ENCODE assay signal across 17 mouse cellular contexts in the genomic region with DNA sequence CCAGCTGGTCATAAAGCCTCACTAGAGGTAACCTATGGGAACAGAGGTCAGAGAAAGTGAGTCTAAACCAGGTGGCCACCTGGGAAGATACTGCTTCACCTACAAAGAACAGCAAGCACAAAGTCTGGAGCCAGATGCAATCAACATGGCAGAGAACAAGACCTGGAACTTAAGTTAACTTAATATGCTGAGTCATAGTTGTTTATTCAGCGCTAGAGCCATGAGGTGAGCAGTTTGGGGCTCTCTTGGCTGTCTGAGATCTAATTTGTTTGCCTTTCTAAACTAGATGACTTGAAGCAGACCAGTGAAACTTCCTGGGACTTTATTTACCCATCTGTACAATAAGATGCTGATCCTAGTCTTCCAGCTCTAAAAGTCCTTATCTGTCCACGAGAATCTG. TPM values are rescaled to one million over a fixed set of nuclear protein-coding genes. Genes with fewer than 3 reads are reported as not detected.
A peak's percentile ranks its signal among the peaks of the same experiment; 100 is the strongest.
DNase-seq lines count a peak whose midpoint lies in the region; ATAC-seq and TF ChIP-seq lines count a peak whose summit lies in the region.
"Had no signal": no experiment of that assay in that cellular context is flagged by ENCODE, and none has a peak within 500 bp of the region (broad histone marks: within the 10 kb centered on the region; RNA-seq: fewer than 3 reads in every experiment).

No protein-coding gene starts in this region.

- ATAC-seq in liver, embryonic 13.5 days (ENCODE audit: low read depth): peak; percentile 92
- no peak for ATAC-seq in midbrain, embryonic 14.5 days (ENCODE audit: low FRiP score, low TSS enrichment)
- ATAC-seq: lung, postnatal 0 days; midbrain, embryonic 13.5 days had no signal

- no peak overlapping the region for H3K27ac ChIP-seq in MEL (ENCODE audit: control insufficient read depth, low read depth, low read length)
- H3K27ac ChIP-seq in liver, embryonic 13.5 days: peak overlapping the region; percentile 77
- H3K27ac ChIP-seq in midbrain, embryonic 14.5 days (replicated peaks; ENCODE audit: low read depth, low read length): no peak overlapping the region
- H3K27ac ChIP-seq: forebrain, embryonic 10.5 days; layer of hippocampus, adult 2 months; midbrain, embryonic 13.5 days; neural tube, embryonic 13.5 days had no signal

- no peaks in the 10 kb centered on the region for H3K4me1 ChIP-seq in MEL (ENCODE audit: control insufficient read depth in 1 of 2, insufficient read depth in 2 of 2, low read length in 2 of 2)
- H3K4me1 ChIP-seq in liver, embryonic 13.5 days (replicated peaks): peaks cover 11% of the 10 kb centered on the region
- H3K4me1 ChIP-seq in midbrain, embryonic 14.5 days (ENCODE audit: control insufficient read depth, insufficient read depth, low read length): no peaks in the 10 kb centered on the region
- H3K4me1 ChIP-seq: forebrain, embryonic 10.5 days; midbrain, embryonic 13.5 days; neural tube, embryonic 13.5 days had no signal

- peaks cover 2 to 22% of the 10 kb centered on the region in 2 experiments for H3K36me3 ChIP-seq in MEL (ENCODE audit: control insufficient read depth in 1 of 2, insufficient read depth in 2 of 2, low read length in 2 of 2)
- H3K36me3 ChIP-seq in liver, embryonic 13.5 days: peaks cover 57% of the 10 kb centered on the region
- H3K36me3 ChIP-seq in midbrain, embryonic 14.5 days (ENCODE audit: control insufficient read depth, insufficient read depth, low read length): 0 out of 2 replicates have a peak, but pooled peaks cover 6% of the 10 kb centered on the region
- H3K36me3 ChIP-seq: midbrain, embryonic 13.5 days; neural tube, embryonic 13.5 days had no signal

- peak; percentile 26 for DNase-seq in MEL (ENCODE audit: low read depth, low spot score)
- DNase-seq in c-Kit-positive CD71-positive TER-119-positive erythroid progenitor cells, embryonic 14.5 days (ENCODE audit: low spot score): peak; percentile 21
- DNase-seq in liver, embryonic 13.5 days: peak; percentile 24
- no peak for DNase-seq in kidney, postnatal 4 days
- DNase-seq in midbrain, embryonic 14.5 days: no peak
- no peak for DNase-seq in layer of hippocampus, postnatal 25 days (ENCODE audit: extremely low spot score in 1 of 2, low spot score in 1 of 2)
- no peak for DNase-seq in cerebellum, postnatal 14 days
- DNase-seq: adrenal gland, adult 2 months; cerebellum, postnatal 10 days; embryo, embryonic 11 days; heart, adult 11 months; kidney, adult 11 months had no signal

- WGBS in liver, embryonic 13.5 days (ENCODE audit: insufficient replicate concordance): 75% methylated on average over 2 of the region's 2 CpGs
- WGBS in midbrain, embryonic 14.5 days: 88% methylated on average over 2 of the region's 2 CpGs

- no peak for TF ChIP-seq POLR2A in MEL (IDR thresholded peaks at IDR 0.05; ENCODE audit: control insufficient read depth in 1 of 2, insufficient read depth in 1 of 2, low read depth in 1 of 2, low read length in 2 of 2, poor library complexity in 1 of 2)

- H3K4me2 ChIP-seq in liver, embryonic 13.5 days: no peak overlapping the region
- H3K4me2 ChIP-seq in midbrain, embryonic 14.5 days (ENCODE audit: low read length): no peak overlapping the region
- H3K4me2 ChIP-seq: midbrain, embryonic 13.5 days; neural tube, embryonic 13.5 days had no signal

- no peak for TF ChIP-seq CTCF in MEL (IDR thresholded peaks at IDR 0.05 in 2 of 3, conservative IDR thresholded peaks at IDR 0.05 in 1 of 3; ENCODE audit: control insufficient read depth in 1 of 3, insufficient read depth in 1 of 3, low read depth in 2 of 3, low read length in 3 of 3, poor library complexity in 1 of 3, severe bottlenecking in 1 of 3)

- TF ChIP-seq RAD21 in MEL (IDR thresholded peaks at IDR 0.05; ENCODE audit: low read depth, low read length): no peak

- no peak for TF ChIP-seq EP300 in MEL (IDR thresholded peaks at IDR 0.05; ENCODE audit: low read depth in 1 of 2, low read length in 2 of 2)

- no peaks in the 10 kb centered on the region for H3K9me3 ChIP-seq in MEL (replicated peaks; ENCODE audit: insufficient read depth, low read length)
- H3K9me3 ChIP-seq in liver, embryonic 13.5 days (replicated peaks): no peaks in the 10 kb centered on the region
- no peaks in the 10 kb centered on the region for H3K9me3 ChIP-seq in midbrain, embryonic 14.5 days (ENCODE audit: control insufficient read depth, low read length)
- H3K9me3 ChIP-seq: forebrain, embryonic 10.5 days; midbrain, embryonic 13.5 days; neural tube, embryonic 13.5 days had no signal

- H3K79me2 ChIP-seq in MEL (ENCODE audit: control insufficient read depth, insufficient read depth, low read length, poor library complexity): no peaks in the 10 kb centered on the region

- no peak overlapping the region for H3K9ac ChIP-seq in MEL (ENCODE audit: control insufficient read depth, low read depth, low read length, poor library complexity, severe bottlenecking)
- H3K9ac ChIP-seq in liver, embryonic 13.5 days: 0 out of 2 replicates have a peak overlapping the region, but pooled peaks have one; percentile 11
- no peak overlapping the region for H3K9ac ChIP-seq in midbrain, embryonic 14.5 days (replicated peaks; ENCODE audit: low read length)
- H3K9ac ChIP-seq: midbrain, embryonic 13.5 days; neural tube, embryonic 13.5 days had no signal

- no peak overlapping the region for H3K4me3 ChIP-seq in MEL (ENCODE audit: control insufficient read depth in 1 of 2, insufficient read depth in 1 of 2, low read depth in 2 of 2, low read length in 2 of 2)
- H3K4me3 ChIP-seq in liver, embryonic 13.5 days (replicated peaks): no peak overlapping the region
- no peak overlapping the region for H3K4me3 ChIP-seq in midbrain, embryonic 14.5 days (replicated peaks; ENCODE audit: low read depth, low read length)
- H3K4me3 ChIP-seq: forebrain, embryonic 10.5 days; layer of hippocampus, adult 2 months; midbrain, embryonic 13.5 days; neural tube, embryonic 13.5 days had no signal

- no peaks in the 10 kb centered on the region for H3K27me3 ChIP-seq in MEL (ENCODE audit: control insufficient read depth in 1 of 2, insufficient read depth in 2 of 2, low read length in 2 of 2)
- H3K27me3 ChIP-seq in liver, embryonic 13.5 days: no peaks in the 10 kb centered on the region
- no peaks in the 10 kb centered on the region for H3K27me3 ChIP-seq in midbrain, embryonic 14.5 days (ENCODE audit: control insufficient read depth, insufficient read depth, low read length)
- H3K27me3 ChIP-seq: midbrain, embryonic 13.5 days; neural tube, embryonic 13.5 days had no signal

TF ChIP-seq in MEL, 35 proteins besides CTCF, POLR2A, EP300 and RAD21:
- TF ChIP-seq MAX (IDR thresholded peaks at IDR 0.05; ENCODE audit: low read length): no peak
- peak; percentile 61; the same call in 1 of the 2 replicates for TF ChIP-seq GABPA (IDR thresholded peaks at IDR 0.05; ENCODE audit: low read depth, low read length)

RNA-seq across cellular contexts. Expression of a gene that starts 12.4 kb away (rescaled TPM):
- total RNA-seq in MEL (2012; rRNA removed): 15.3 and 17.3 TPM in 2 replicates
- polyA plus RNA-seq in MEL (2012; ENCODE audit: insufficient read depth in 1 of 2, insufficient read length in 2 of 2, low read depth in 1 of 2, low replicate concordance in 2 of 2, missing spikeins in 1 of 2): 10 to 100 TPM in 1 of 2 experiments, not detected in 1; 23.2 TPM
- polyA plus RNA-seq in liver, embryonic 13.5 days (2015; fragmentation: Nextera tagmentation; extraction: Ambion mirVana): 30.7 and 36.7 TPM in 2 replicates
- polyA plus RNA-seq in midbrain, embryonic 14.5 days (2014; fragmentation: Nextera tagmentation; extraction: Ambion mirVana): 12.1 and 14.8 TPM in 2 replicates
- 1 to 10 TPM; 6.8 TPM for total RNA-seq in layer of hippocampus, postnatal 25 days (2021)

Comparison
In these comparisons a context has a peak if more than half of its experiments do, and no peak if none do; other contexts are left out.
1. DNase-seq: peak in MEL (single experiment), c-Kit-positive CD71-positive TER-119-positive erythroid progenitor cells, embryonic 14.5 days (single experiment) and liver, embryonic 13.5 days (single experiment); none in kidney, postnatal 4 days (0 of 2), midbrain, embryonic 14.5 days (single experiment), layer of hippocampus, postnatal 25 days (0 of 2) and cerebellum, postnatal 14 days (0 of 2).